Mouse (Mus musculus) ES-E14 (cell line): ENCODE results near the gene Ltk.

Experiments used
- CHD2 ChIP-seq: IDR thresholded peaks from 2 replicates; pipeline ENCODE4 v1.6.1; 2014; ENCODE audit warnings: mild to moderate bottlenecking, low read depth, low read length, inconsistent platforms
- HCFC1 ChIP-seq: IDR thresholded peaks from 2 replicates; pipeline ENCODE4 v1.6.1; 2012; ENCODE audit warnings: low read length, inconsistent platforms, borderline replicate concordance; ENCODE audit not compliant: insufficient read depth
- MAFK ChIP-seq: IDR thresholded peaks from 2 replicates; pipeline ENCODE4 v1.6.1; 2014; ENCODE audit warnings: mild to moderate bottlenecking, low read depth, low read length, inconsistent platforms; ENCODE audit not compliant: insufficient read depth
- ZC3H11A ChIP-seq: IDR thresholded peaks from 2 replicates; pipeline ENCODE4 v1.6.1; 2012; ENCODE audit warnings: low read depth, mild to moderate bottlenecking, inconsistent platforms, low read length, borderline replicate concordance
- ZNF384 ChIP-seq: IDR thresholded peaks from 2 replicates; pipeline ENCODE4 v1.6.1; 2012; ENCODE audit warnings: low read depth, low read length, inconsistent platforms

DNA sequence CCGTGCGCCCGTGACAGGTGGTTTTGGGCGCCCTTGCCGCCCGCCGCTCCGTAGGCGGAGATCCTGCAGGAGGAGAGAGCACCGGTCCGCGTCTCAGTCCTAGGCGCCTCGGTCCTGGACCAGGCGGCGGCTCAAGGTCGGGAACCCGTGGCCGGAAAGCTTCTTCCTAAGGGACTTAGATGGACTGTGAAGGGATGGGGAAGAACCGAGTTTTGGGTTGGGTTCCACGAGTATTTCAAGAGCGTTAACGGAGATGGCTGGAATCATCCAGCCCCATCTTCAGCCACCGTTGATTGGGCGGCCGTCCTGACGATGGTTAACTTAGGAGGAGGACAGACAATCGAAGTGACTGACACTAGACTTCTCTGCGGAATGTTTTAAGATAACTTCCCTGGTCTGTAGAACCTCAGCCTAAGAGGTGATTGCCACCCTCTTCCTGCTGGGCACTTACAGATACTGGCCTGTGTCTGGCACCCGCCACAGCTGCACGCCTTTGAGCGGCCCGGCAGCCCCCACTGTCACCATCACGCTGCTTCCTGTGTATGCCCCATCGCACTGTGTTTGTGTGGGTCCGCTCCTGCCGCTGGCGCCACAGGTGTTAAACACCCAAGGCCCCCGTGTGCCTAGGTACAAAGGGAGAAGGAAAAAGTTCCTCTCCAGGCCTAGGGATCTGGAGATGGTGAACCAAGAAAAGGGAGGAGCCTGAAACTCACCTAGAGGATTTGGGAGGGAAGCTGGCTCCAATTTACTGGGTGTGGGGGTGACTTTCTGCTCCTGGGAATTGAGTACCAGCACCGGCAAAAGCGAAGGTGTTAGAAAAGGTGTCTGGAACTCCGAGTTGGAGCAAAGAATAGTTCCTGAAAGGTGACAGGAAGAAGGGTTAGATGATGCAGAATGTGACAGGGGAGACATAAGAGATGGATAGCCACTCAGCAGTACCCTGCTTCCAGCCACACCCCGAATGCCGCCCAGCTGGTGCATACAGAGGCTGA lies 1.1 kb downstream of the Ltk start:
- TF ChIP-seq ZC3H11A (no peak), CHD2 (no peak), MAFK (no peak), HCFC1 (no peak), ZNF384 (no peak)
